Mouse (Mus musculus): Measurements from ENCODE around the gene Ube2m. TPM values are rescaled to one million over a fixed set of nuclear protein-coding genes. Genes with fewer than 3 reads are reported as not detected.
"Not testable (repeated sequence)": the region's sequence is repeated elsewhere in the genome, so short reads cannot be mapped to it uniquely, and the experiment has no call there.

The Ube2m gene
- polyA plus RNA-seq (2014; fragmentation: Nextera tagmentation; extraction: Ambion mirVana) = 56.6 and 59.6 TPM in 2 replicates

DNA sequence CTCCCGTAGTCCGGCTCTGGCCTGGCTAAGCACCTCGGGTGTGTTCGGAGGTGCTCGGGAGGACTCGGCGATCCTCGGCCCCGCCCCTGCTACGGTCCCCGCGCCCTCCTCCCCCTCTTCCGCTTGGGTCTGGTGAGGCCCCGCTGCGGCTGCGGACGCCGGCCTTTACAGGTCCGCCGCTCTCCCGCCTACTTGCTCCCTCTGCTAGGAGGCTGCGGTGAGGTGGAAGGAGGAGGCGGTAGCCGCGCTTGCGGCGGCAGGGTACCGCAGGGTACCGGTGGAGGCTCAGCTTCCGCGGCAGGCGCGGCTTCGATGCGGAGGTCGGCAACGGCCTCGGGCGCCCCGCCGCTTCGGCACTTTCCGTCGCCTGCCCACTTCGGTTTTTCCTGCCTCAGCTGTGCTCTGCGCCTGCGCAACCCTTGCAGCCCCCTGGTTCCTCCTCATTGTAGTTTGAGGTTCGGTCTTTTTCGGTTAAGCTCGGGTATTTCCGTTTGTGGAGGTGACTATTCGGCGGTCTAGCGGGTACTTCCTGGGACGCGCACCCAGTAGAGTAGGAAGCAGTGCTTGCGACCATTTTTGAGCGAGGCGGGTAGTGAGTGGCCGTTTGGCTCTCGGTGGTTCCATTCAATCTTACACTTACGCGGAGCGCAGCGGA is at the start of gene Ube2m:
Gene Ube2m (minus strand): TSS at position 375 of the 655 bp plus-strand sequence.
- peak; percentile 92 for ATAC-seq (ENCODE audit: insufficient number of reproducible peaks, insufficient read depth, low FRiP score, low read depth)
- Histone ChIP-seq H3K4me1 (ENCODE audit: control insufficient read depth, insufficient read depth, low read length) (peaks cover 33% of the 10 kb centered on the region), H3K27me3 (ENCODE audit: control insufficient read depth, insufficient read depth, low read length) (peaks cover 4% of the 10 kb centered on the region; the same call in 1 of the 2 replicates), H3K4me2 (replicated peaks; ENCODE audit: low read depth, low read length) (peak within 1 kb of the TSS; percentile 84), H3K9me3 (ENCODE audit: control insufficient read depth, low read depth, low read length) (no peaks in the 10 kb centered on the region), H3K27ac (ENCODE audit: low read length) (peak within 1 kb of the TSS; percentile 100), H3K9ac (replicated peaks; ENCODE audit: low read depth, low read length) (peak within 1 kb of the TSS; percentile 93), H3K36me3 (ENCODE audit: control insufficient read depth, insufficient read depth, low read length) (peaks cover 20% of the 10 kb centered on the region), H3K4me3 (ENCODE audit: low read depth, low read length) (peak within 1 kb of the TSS; percentile 51)
- WGBS = under 1% methylated on average over 65 of the region's 65 CpGs

- Histone ChIP-seq H3K4me2 (replicated peaks; ENCODE audit: low read depth, low read length) (no peak overlapping the region), H3K27ac (ENCODE audit: low read length) (no peak overlapping the region), H3K9ac (replicated peaks; ENCODE audit: low read depth, low read length) (no peak overlapping the region), H3K4me1 (ENCODE audit: control insufficient read depth, insufficient read depth, low read length) (no peaks in the 10 kb centered on the region), H3K4me3 (ENCODE audit: low read depth, low read length) (no peak overlapping the region), H3K9me3 (ENCODE audit: control insufficient read depth, low read depth, low read length) (no peaks in the 10 kb centered on the region), H3K36me3 (ENCODE audit: control insufficient read depth, insufficient read depth, low read length) (no peaks in the 10 kb centered on the region), H3K27me3 (ENCODE audit: control insufficient read depth, insufficient read depth, low read length) (no peaks in the 10 kb centered on the region)
- no peak for ATAC-seq (ENCODE audit: insufficient number of reproducible peaks, insufficient read depth, low FRiP score, low read depth)
- WGBS = 48% methylated on average over 5 of the region's 5 CpGs
Observed at GRCm38 (mm10) chr7:13072293-13072692, 34.2 kb upstream of the Ube2m start.

DNA sequence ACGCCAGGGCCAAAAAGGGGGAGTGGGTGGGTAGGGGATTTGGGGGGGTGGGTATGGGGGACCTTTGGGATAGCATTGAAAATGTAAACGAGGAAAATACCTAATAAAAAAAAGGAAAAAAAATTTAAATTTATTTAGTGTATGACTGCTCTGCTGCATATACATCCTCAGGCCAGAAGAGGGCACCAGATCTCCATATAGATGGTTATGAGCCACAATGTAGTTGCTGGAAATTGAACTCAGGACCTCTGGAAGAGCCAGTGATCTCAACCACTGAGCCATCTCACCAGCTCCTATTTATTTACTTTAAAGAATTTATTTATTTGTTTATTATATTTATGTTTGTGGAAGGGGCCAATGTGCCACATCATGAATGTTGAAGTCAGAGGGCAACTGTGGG is 25.3 kb upstream of the Ube2m start:
- H3K9ac ChIP-seq (replicated peaks; ENCODE audit: low read depth, low read length); H3K4me2 ChIP-seq (replicated peaks; ENCODE audit: low read depth, low read length); H3K36me3 ChIP-seq (ENCODE audit: control insufficient read depth, insufficient read depth, low read length); H3K4me1 ChIP-seq (ENCODE audit: control insufficient read depth, insufficient read depth, low read length); H3K27ac ChIP-seq (ENCODE audit: low read length); H3K9me3 ChIP-seq (ENCODE audit: control insufficient read depth, low read depth, low read length); ATAC-seq (ENCODE audit: insufficient number of reproducible peaks, insufficient read depth, low FRiP score, low read depth); H3K27me3 ChIP-seq (ENCODE audit: control insufficient read depth, insufficient read depth, low read length); H3K4me3 ChIP-seq (ENCODE audit: low read depth, low read length): not testable (repeated sequence)
- WGBS = 26% methylated on average over 1 of the region's 2 CpGs

GRCm38 (mm10) chr7:13059536-13059935 is 21.5 kb upstream of the Ube2m start:
- Histone ChIP-seq H3K9ac (replicated peaks; ENCODE audit: low read depth, low read length) (no peak overlapping the region), H3K36me3 (ENCODE audit: control insufficient read depth, insufficient read depth, low read length) (no peaks in the 10 kb centered on the region), H3K4me2 (replicated peaks; ENCODE audit: low read depth, low read length) (no peak overlapping the region), H3K27me3 (ENCODE audit: control insufficient read depth, insufficient read depth, low read length) (no peaks in the 10 kb centered on the region), H3K27ac (ENCODE audit: low read length) (no peak overlapping the region), H3K4me3 (ENCODE audit: low read depth, low read length) (no peak overlapping the region), H3K9me3 (ENCODE audit: control insufficient read depth, low read depth, low read length) (no peaks in the 10 kb centered on the region), H3K4me1 (ENCODE audit: control insufficient read depth, insufficient read depth, low read length) (no peaks in the 10 kb centered on the region)
- ATAC-seq (ENCODE audit: insufficient number of reproducible peaks, insufficient read depth, low FRiP score, low read depth) = no peak
- WGBS = 90% methylated on average over 9 of the region's 9 CpGs

GRCm38 (mm10) chr7:13056913-13057700 is 19.0 kb upstream of the Ube2m start:
- no peak overlapping the region for H3K9ac ChIP-seq (replicated peaks; ENCODE audit: low read depth, low read length)
- no peaks in the 10 kb centered on the region for H3K9me3 ChIP-seq (ENCODE audit: control insufficient read depth, low read depth, low read length)
- H3K4me3 ChIP-seq (ENCODE audit: low read depth, low read length) = no peak overlapping the region
- H3K36me3 ChIP-seq (ENCODE audit: control insufficient read depth, insufficient read depth, low read length) = no peaks in the 10 kb centered on the region
- ATAC-seq (ENCODE audit: insufficient number of reproducible peaks, insufficient read depth, low FRiP score, low read depth) = no peak
- no peaks in the 10 kb centered on the region for H3K27me3 ChIP-seq (ENCODE audit: control insufficient read depth, insufficient read depth, low read length)
- H3K4me1 ChIP-seq (ENCODE audit: control insufficient read depth, insufficient read depth, low read length) = no peaks in the 10 kb centered on the region
- WGBS = 72% methylated on average over 8 of the region's 8 CpGs
- no peak overlapping the region for H3K27ac ChIP-seq (ENCODE audit: low read length)
- no peak overlapping the region for H3K4me2 ChIP-seq (replicated peaks; ENCODE audit: low read depth, low read length)

DNA sequence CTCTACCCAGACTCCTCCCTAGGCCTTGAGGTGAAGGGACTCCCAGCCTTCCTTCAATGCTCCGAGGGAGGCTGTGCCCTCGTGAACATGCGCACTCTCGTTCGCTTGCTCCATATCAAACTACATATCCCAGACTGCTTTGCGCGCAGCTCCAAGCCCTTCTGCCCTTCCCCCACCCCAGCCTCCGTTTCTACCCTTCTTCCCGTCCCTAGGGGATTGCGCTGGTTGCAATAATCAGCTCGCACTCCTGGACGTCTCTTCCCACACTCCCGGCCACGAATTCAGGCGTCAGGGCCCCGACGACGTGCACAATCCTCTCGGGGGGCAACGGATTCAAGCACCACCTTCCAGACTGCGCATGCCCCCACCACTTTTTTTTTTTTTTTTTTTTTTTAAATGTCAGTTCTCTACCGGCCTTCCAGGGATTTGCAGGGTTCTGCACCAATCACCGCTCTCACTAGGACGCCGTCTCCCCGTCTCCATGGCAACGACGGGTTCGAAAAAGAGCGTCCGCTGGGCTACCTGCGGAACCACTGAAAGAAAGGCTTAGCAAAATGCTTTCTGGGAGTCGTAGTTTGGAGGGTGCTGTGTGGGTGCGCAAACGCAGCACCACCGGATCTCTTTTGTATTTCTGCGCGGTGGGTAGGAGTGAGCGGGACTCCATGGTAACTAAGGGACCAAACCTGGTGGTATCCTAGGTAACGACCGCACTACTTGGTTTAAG is 16.4 kb upstream of the Ube2m start, which contains the start of gene Mzf1:
Gene Mzf1 (minus strand): TSS at position 478 of the 724 bp plus-strand sequence.
- H3K4me2 ChIP-seq (replicated peaks; ENCODE audit: low read depth, low read length) = peak within 1 kb of the TSS; percentile 57

DNA sequence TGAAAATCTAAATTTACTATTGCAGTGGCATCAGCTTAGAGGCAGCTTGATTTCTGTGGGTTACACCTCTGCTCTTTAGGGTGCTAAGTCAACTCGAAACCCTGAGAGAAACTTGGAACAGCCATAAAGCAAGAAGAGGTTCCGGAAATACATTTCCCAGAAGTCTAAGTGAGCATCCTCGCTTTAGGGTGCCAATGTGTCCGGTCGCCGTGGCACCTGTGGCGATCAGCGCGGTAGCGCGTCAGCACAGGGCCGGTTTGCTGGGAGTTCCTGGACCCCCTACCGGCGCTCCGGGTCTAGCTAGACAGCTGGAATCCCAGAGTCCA is 15.8 kb upstream of the Ube2m start:
- Histone ChIP-seq H3K4me1 (ENCODE audit: control insufficient read depth, insufficient read depth, low read length) (no peaks in the 10 kb centered on the region), H3K9ac (replicated peaks; ENCODE audit: low read depth, low read length) (peak overlapping the region; percentile 42; the same call in 1 of the 2 replicates), H3K4me3 (ENCODE audit: low read depth, low read length) (peak overlapping the region; percentile 67), H3K9me3 (ENCODE audit: control insufficient read depth, low read depth, low read length) (no peaks in the 10 kb centered on the region), H3K4me2 (replicated peaks; ENCODE audit: low read depth, low read length) (peak overlapping the region; percentile 57), H3K27ac (ENCODE audit: low read length) (no peak overlapping the region), H3K36me3 (ENCODE audit: control insufficient read depth, insufficient read depth, low read length) (no peaks in the 10 kb centered on the region), H3K27me3 (ENCODE audit: control insufficient read depth, insufficient read depth, low read length) (no peaks in the 10 kb centered on the region)
- 1% methylated on average over 15 of the region's 15 CpGs for WGBS
- ATAC-seq (ENCODE audit: insufficient number of reproducible peaks, insufficient read depth, low FRiP score, low read depth) = no peak

More for the DNA sequence above, 16.4 kb upstream of the Ube2m start, which contains the start of gene Mzf1:
- Histone ChIP-seq H3K9ac (replicated peaks; ENCODE audit: low read depth, low read length) (peak within 1 kb of the TSS; percentile 42), H3K36me3 (ENCODE audit: control insufficient read depth, insufficient read depth, low read length) (no peaks in the 10 kb centered on the region), H3K27ac (ENCODE audit: low read length) (peak within 1 kb of the TSS; percentile 52; the same call in 1 of the 2 replicates), H3K9me3 (ENCODE audit: control insufficient read depth, low read depth, low read length) (no peaks in the 10 kb centered on the region), H3K4me3 (ENCODE audit: low read depth, low read length) (peak within 1 kb of the TSS; percentile 67), H3K4me1 (ENCODE audit: control insufficient read depth, insufficient read depth, low read length) (no peaks in the 10 kb centered on the region), H3K27me3 (ENCODE audit: control insufficient read depth, insufficient read depth, low read length) (no peaks in the 10 kb centered on the region)
- under 1% methylated on average over 41 of the region's 41 CpGs for WGBS
- ATAC-seq (ENCODE audit: insufficient number of reproducible peaks, insufficient read depth, low FRiP score, low read depth) = peak; percentile 94

DNA sequence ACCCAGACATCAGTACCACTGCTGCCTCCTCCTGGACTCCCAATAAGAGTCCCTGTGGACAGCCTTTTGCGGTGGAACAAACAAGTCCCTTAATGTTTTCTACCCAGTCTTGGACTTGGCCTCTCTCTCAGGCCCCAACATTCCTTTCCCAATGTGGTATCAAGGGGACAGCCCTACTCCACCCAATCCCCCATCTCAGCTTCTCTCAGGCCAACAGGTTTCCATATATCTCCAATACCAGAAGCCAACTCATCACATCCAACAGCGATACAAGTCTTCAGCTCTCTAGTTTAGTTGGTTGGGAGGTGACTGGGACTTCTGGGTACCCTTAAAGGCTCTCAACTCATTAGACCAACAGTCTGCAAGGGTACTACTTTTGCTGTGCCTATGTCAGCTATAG is 15.4 kb upstream of the Ube2m start:
- H3K4me1 ChIP-seq (ENCODE audit: control insufficient read depth, insufficient read depth, low read length) = no peaks in the 10 kb centered on the region
- WGBS = 87% methylated on average over 2 of the region's 2 CpGs
- no peaks in the 10 kb centered on the region for H3K9me3 ChIP-seq (ENCODE audit: control insufficient read depth, low read depth, low read length)
- H3K36me3 ChIP-seq (ENCODE audit: control insufficient read depth, insufficient read depth, low read length) = no peaks in the 10 kb centered on the region
- H3K4me2 ChIP-seq (replicated peaks; ENCODE audit: low read depth, low read length) = peak overlapping the region; percentile 57
- no peaks in the 10 kb centered on the region for H3K27me3 ChIP-seq (ENCODE audit: control insufficient read depth, insufficient read depth, low read length)
- peak overlapping the region; percentile 67 for H3K4me3 ChIP-seq (ENCODE audit: low read depth, low read length)
- no peak overlapping the region for H3K27ac ChIP-seq (ENCODE audit: low read length)
- no peak overlapping the region for H3K9ac ChIP-seq (replicated peaks; ENCODE audit: low read depth, low read length)
- ATAC-seq (ENCODE audit: insufficient number of reproducible peaks, insufficient read depth, low FRiP score, low read depth) = no peak

All from stomach, embryonic 14.5 days (tissue).